Mouse (Mus musculus): Measurements from ENCODE around the gene Rad51ap1. TPM values are rescaled to one million over a fixed set of nuclear protein-coding genes. Genes with fewer than 3 reads are reported as not detected.

Rad51ap1 gene
- 4.8 TPM for polyA plus RNA-seq (2015; fragmentation: Illumina TruSeq; extraction: RNeasy Lipid Tissue Mini Kit (QIAGEN cat#74804); ENCODE audit: low read depth, low replicate concordance)

DNA sequence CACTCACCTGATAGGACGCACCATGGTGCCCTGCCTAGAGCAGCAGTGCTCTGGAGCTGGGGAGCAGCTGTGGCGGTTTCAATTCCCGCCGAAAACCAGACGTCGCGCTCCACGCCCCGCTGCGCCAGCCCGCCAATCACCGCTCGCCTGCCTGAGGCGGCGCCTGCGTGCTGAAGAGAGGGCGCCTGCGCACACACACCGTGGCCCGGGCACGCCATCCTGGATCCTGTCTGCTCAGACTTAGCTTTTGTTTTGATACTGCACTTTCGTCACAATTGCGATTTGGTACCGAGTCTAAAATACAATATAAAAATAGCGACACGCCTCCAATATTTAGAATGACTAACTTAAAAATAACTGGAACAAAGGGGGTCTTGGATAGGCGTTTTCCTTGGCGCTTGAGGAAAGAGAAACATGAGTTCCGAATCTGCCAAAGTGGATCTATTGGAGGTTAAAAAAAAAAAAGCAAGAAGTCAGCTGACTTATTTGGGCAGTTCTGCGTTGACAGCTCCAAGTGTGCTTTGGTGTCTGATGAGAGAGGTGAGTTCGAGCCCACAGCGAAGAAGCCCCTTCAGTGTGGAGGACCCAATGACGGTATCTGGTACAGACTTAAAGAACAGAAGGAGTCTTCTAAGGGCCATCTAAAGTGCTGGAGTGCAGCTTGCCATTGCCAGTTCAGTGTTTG, at the start of gene Rad51ap1, which contains the start of gene D6Wsu163e:
TSS of gene Rad51ap1 (minus strand) at position 101 of the 685 bp plus-strand sequence.
TSS of gene D6Wsu163e (plus strand) at position 476 of the 685 bp plus-strand sequence.

DNA sequence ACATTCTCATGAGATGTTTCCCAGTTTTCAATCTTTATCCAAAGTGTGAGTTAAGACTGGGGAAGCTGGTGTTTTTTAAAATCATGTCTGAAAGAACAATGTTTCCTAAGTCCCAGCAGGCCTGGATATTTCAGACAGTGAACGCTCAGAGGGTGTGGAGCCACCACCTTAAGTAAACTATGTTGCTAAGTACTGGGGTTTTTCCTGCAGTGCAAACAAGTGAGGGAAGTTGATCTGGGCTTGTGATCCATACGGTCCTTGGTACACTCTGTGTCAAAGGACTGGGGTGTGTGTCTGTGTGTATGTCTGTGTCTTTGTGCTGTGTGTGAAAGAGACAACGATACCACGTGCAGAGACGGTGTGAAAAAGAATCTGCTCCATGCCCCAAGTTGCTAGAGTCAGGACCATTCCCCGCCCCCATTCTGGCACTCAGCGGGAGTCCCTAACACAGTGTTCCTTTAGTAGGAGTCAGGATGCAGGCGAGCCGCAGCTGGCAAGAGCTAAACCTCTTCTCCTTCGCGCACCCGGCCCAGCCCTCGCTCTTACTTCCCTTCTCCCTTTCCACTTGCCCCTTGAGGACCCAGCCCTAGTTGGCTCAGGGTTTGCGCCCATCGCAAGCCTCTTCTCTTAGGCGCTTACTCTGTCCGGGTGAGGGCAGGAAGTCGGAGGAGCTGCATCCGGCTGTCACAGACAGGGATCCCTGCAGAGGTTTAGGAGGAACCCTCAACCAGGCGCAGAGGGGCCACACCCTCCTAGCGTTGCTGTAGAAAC, 18.1 kb downstream of the Rad51ap1 start, which contains the start of gene Dyrk4:
TSS of gene Dyrk4 (minus strand) at position 729 of the 771 bp plus-strand sequence.

Other genes with a start within 250 kb of the Rad51ap1 start
- 61.7 TPM for gene Kcna6, start 198.9 kb downstream of the Rad51ap1 start, polyA plus RNA-seq (2015; fragmentation: Illumina TruSeq; extraction: RNeasy Lipid Tissue Mini Kit (QIAGEN cat#74804); ENCODE audit: low read depth, low replicate concordance)
- 204 TPM for gene Ndufa9, start 90.5 kb downstream of the Rad51ap1 start, polyA plus RNA-seq (2015; fragmentation: Illumina TruSeq; extraction: RNeasy Lipid Tissue Mini Kit (QIAGEN cat#74804); ENCODE audit: low read depth, low replicate concordance)
- gene Akap3, start 86.5 kb downstream of the Rad51ap1 start, polyA plus RNA-seq (2015; fragmentation: Illumina TruSeq; extraction: RNeasy Lipid Tissue Mini Kit (QIAGEN cat#74804); ENCODE audit: low read depth, low replicate concordance) = 0.34 TPM
- gene Dyrk4, start 17.7 kb downstream of the Rad51ap1 start, polyA plus RNA-seq (2015; fragmentation: Illumina TruSeq; extraction: RNeasy Lipid Tissue Mini Kit (QIAGEN cat#74804); ENCODE audit: low read depth, low replicate concordance) = not detected
- gene D6Wsu163e, start 375 bp upstream of the Rad51ap1 start, polyA plus RNA-seq (2015; fragmentation: Illumina TruSeq; extraction: RNeasy Lipid Tissue Mini Kit (QIAGEN cat#74804); ENCODE audit: low read depth, low replicate concordance) = 44.5 TPM
- not detected for gene Fgf6, start 76.0 kb upstream of the Rad51ap1 start, polyA plus RNA-seq (2015; fragmentation: Illumina TruSeq; extraction: RNeasy Lipid Tissue Mini Kit (QIAGEN cat#74804); ENCODE audit: low read depth, low replicate concordance)
- 0.65 TPM for gene Fgf23, start 133.3 kb upstream of the Rad51ap1 start, polyA plus RNA-seq (2015; fragmentation: Illumina TruSeq; extraction: RNeasy Lipid Tissue Mini Kit (QIAGEN cat#74804); ENCODE audit: low read depth, low replicate concordance)
- gene Tigar, start 170.0 kb upstream of the Rad51ap1 start, polyA plus RNA-seq (2015; fragmentation: Illumina TruSeq; extraction: RNeasy Lipid Tissue Mini Kit (QIAGEN cat#74804); ENCODE audit: low read depth, low replicate concordance) = 22.5 TPM
- 34.0 TPM for gene Ccnd2, start 212.6 kb upstream of the Rad51ap1 start, polyA plus RNA-seq (2015; fragmentation: Illumina TruSeq; extraction: RNeasy Lipid Tissue Mini Kit (QIAGEN cat#74804); ENCODE audit: low read depth, low replicate concordance)

All from brain, adult 10 weeks (tissue).